Mouse (Mus musculus) myocyte (in vitro differentiated cells): ENCODE measurements around the gene Eif3l.

Experiments used
- CEBPB ChIP-seq: IDR thresholded peaks from 2 replicates; pipeline ENCODE4 v1.6.1; 2011; ENCODE audit warnings: mild to moderate bottlenecking, moderate library complexity; ENCODE audit not compliant: poor library complexity, insufficient read depth, severe bottlenecking
- E2F4 ChIP-seq: IDR thresholded peaks from one replicate; pipeline ENCODE4 v1.6.1; 2011; ENCODE audit warnings: mild to moderate bottlenecking, control low read depth, moderate library complexity; ENCODE audit not compliant: insufficient read depth
- MAX ChIP-seq: IDR thresholded peaks from one replicate; pipeline ENCODE4 v1.6.1; 2011; ENCODE audit warnings: low read depth, mild to moderate bottlenecking, control low read depth
- MYOD1 ChIP-seq, 3 experiments: IDR thresholded peaks; one replicate each; pipeline ENCODE4 v1.6.1; 2011; ENCODE audit warnings: control low read depth in 2 of 3, low read depth in 2 of 3, mild to moderate bottlenecking in 2 of 3, moderate library complexity in 1 of 3; ENCODE audit not compliant: insufficient read length in 2 of 3, control insufficient read depth in 1 of 3
- MYOG ChIP-seq, 3 experiments: IDR thresholded peaks; one replicate each; pipeline ENCODE4 v1.6.1; 2011; ENCODE audit warnings: control low read depth in 2 of 3, low read depth in 2 of 3, mild to moderate bottlenecking in 2 of 3; ENCODE audit not compliant: insufficient read length in 2 of 3, control insufficient read depth in 1 of 3, insufficient read depth in 1 of 3
- POLR2A ChIP-seq: IDR thresholded peaks from one replicate; pipeline ENCODE4 v1.6.1; 2011; ENCODE audit warnings: low read depth, mild to moderate bottlenecking, control low read depth, moderate library complexity; ENCODE audit not compliant: insufficient read length
- POLR2AphosphoS2 ChIP-seq: IDR thresholded peaks from one replicate; pipeline ENCODE4 v1.6.1; 2011; ENCODE audit warnings: low read depth, control low read depth; ENCODE audit not compliant: insufficient read length
- REST ChIP-seq: IDR thresholded peaks from one replicate; pipeline ENCODE4 v1.6.1; 2011; ENCODE audit warnings: mild to moderate bottlenecking, control low read depth, moderate library complexity; ENCODE audit not compliant: insufficient read depth, insufficient read length
- TCF12 ChIP-seq: IDR thresholded peaks from one replicate; pipeline ENCODE4 v1.6.1; 2011; ENCODE audit warnings: mild to moderate bottlenecking, control low read depth; ENCODE audit not compliant: poor library complexity, insufficient read depth, severe bottlenecking
- USF1 ChIP-seq: IDR thresholded peaks from one replicate; pipeline ENCODE4 v1.6.1; 2011; ENCODE audit warnings: low read depth, mild to moderate bottlenecking, control low read depth, moderate library complexity

DNA sequence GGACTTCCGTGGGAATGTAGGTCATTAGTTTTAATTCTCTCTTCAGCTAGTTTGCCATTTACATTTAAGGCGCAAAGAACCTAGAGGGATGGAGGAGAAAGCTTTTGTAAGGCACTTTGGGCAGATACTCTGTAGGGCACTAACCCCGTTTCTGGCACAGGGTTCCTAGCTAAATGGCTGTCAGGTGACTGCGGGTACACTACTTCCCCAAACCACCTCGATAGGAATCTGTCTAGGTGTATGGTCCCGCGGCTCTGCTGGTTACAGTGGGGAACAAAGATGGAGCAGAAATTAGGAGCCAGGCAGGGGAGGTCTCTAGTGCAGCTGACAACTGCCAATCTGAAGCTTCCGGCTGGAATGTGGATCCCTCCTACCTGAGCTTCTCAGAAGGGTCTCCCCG lies 35.1 kb downstream of the Eif3l start:
- no peak for TF ChIP-seq MYOG (IDR thresholded peaks at IDR 0.05; ENCODE audit: control insufficient read depth in 1 of 3, insufficient read depth in 1 of 3, insufficient read length in 2 of 3, low read depth in 2 of 3)
- no peak for TF ChIP-seq USF1
- TF ChIP-seq POLR2AphosphoS2, result no peak
- TF ChIP-seq REST, result no peak
- no peak for TF ChIP-seq POLR2A
- no peak for TF ChIP-seq CEBPB
- TF ChIP-seq E2F4, result no peak
- no peak for TF ChIP-seq MAX
- no peak for TF ChIP-seq TCF12
- no peak for TF ChIP-seq MYOD1 (IDR thresholded peaks at IDR 0.05; ENCODE audit: control insufficient read depth in 1 of 3, insufficient read length in 2 of 3, low read depth in 2 of 3)
